In genomic region chr9:7575526-7575925, GRCm38 (mm10) we compare ENCODE assay signal across 14 mouse cellular contexts. TPM values are rescaled to one million over a fixed set of nuclear protein-coding genes. Genes with fewer than 3 reads are reported as not detected.
DNase-seq lines count a peak whose midpoint lies in the region.
"Had no signal": no experiment of that assay in that cellular context is flagged by ENCODE, and none has a peak within 500 bp of the region (broad histone marks: within the 10 kb centered on the region; RNA-seq: fewer than 3 reads in every experiment).

No protein-coding gene starts in this region.

- intact Hi-C loops in heart, postnatal 25 days (cut with DNase I) = no loop called here
- intact Hi-C loops in heart, postnatal 36 days (cut with DNase I) = no loop called here

- peak; percentile 97 for DNase-seq in heart, adult 11 months
- DNase-seq in heart, postnatal 25 days (ENCODE audit: low spot score) = no peak
- peak; percentile 17 to 31 for DNase-seq in heart, postnatal 36 days
- DNase-seq in heart, postnatal 4 days = no peak
- peak; percentile 11 to 31 for DNase-seq in gastrocnemius, adult 8-10 months (ENCODE audit: low spot score in 2 of 2)
- peak; percentile 40 for DNase-seq in gastrocnemius, postnatal 25 days
- no peak for DNase-seq in frontal cortex, postnatal 14 days (ENCODE audit: low spot score in 2 of 2)
- DNase-seq: adrenal gland, postnatal 14 days; cerebellum, adult 2 months; cerebellum, postnatal 10 days; forebrain, postnatal 0 days; kidney, adult 2 months had no signal

RNA-seq across cellular contexts. Expression of gene Mmp27, which starts 4.3 kb away (rescaled TPM):
- total RNA-seq in heart, postnatal 25 days (2021) = not detected
- under 1 TPM in 1 of 2 experiments, not detected in 1; 0.22 TPM for total RNA-seq in heart, postnatal 36 days (2021)
- total RNA-seq in heart, postnatal 4 days (2021) = not detected
- under 1 TPM in 2 of 4 experiments, not detected in 2; 0.17 to 0.20 TPM for total RNA-seq in gastrocnemius, adult 8-10 months (2022)
- total RNA-seq in gastrocnemius, postnatal 25 days (2021) = under 1 TPM in 1 of 2 experiments, not detected in 1; 0.70 TPM
- total RNA-seq: CH12.LX; forebrain, postnatal 0 days had no signal

RNA-seq across cellular contexts. Expression of gene Mmp8, which starts 17.3 kb away (rescaled TPM):
- not detected for total RNA-seq in heart, postnatal 25 days (2021)
- under 1 TPM in 1 of 2 experiments, not detected in 1; 0.14 TPM for total RNA-seq in heart, postnatal 36 days (2021)
- total RNA-seq in heart, postnatal 4 days (2021) = under 1 TPM in 1 of 2 experiments, not detected in 1; 0.41 TPM
- total RNA-seq in gastrocnemius, adult 8-10 months (2022) = not detected
- total RNA-seq in gastrocnemius, postnatal 25 days (2021) = not detected
- total RNA-seq: CH12.LX had no signal

RNA-seq across cellular contexts. Expression of gene Mmp20, which starts 52.5 kb away (rescaled TPM):
- total RNA-seq in heart, postnatal 25 days (2021) = not detected
- not detected for total RNA-seq in heart, postnatal 36 days (2021)
- not detected for total RNA-seq in heart, postnatal 4 days (2021)
- total RNA-seq in gastrocnemius, adult 8-10 months (2022) = not detected
- not detected for total RNA-seq in gastrocnemius, postnatal 25 days (2021)
- total RNA-seq: adrenal gland, adult 18-20 months; adrenal gland, postnatal 14 days; forebrain, postnatal 0 days had no signal

Comparison
In these comparisons a context has a peak if more than half of its experiments do, and no peak if none do; other contexts are left out.
1. DNase-seq: peak in heart, adult 11 months (single experiment), heart, postnatal 36 days (2 of 2), gastrocnemius, adult 8-10 months (2 of 2) and gastrocnemius, postnatal 25 days (single experiment); none in heart, postnatal 25 days (single experiment), heart, postnatal 4 days (single experiment) and frontal cortex, postnatal 14 days (0 of 2).